Mouse (Mus musculus) spleen, postnatal 10 days (tissue): ENCODE measurements around the gene Rpl9.

Experiments used
- DNase-seq, 2 experiments: peaks; one replicate each; pipeline ENCODE4 v3.0.0; 2021 to 2022; ENCODE audit warnings: low spot score in 2 of 2

The Rpl9 gene

DNA sequence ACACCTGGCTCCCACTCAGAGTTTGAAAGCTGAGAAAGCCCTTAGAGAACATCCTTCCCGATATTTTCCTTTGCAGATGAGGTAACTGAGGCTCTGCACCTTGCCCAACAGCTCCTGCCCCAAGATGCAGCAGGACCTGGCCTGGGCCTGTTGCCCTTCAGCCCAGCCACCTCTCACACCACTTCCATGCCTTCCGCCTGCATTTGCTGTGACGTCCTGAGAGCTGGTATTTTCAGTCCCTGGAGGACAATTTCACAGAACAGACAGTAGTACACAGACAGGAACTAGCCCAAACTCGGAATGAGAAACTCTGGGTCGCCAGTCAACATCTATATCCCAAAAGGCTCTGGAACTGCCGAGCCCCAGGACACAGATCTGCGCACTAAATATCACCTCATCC is 16.5 kb downstream of the Rpl9 start:
- no peak for DNase-seq

DNA sequence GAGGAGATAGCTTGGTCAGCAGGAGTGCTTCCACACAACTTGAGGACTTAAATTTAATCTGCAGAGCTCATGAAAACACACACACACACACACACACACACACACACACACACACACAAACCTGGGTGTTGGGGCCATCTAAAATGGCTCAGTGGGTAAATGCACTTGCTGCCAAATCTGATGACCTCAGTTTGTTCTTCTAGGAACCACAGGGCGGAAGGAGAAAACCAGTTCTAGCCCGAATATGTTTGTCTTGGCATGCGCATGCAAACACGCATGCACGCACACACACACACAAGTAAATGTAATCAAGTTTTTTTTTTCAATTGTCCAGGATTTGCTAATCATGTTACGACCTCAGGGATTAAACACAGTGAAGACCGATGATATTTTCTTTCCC is 19.7 kb downstream of the Rpl9 start:
- no peak for DNase-seq

- no peak for DNase-seq
These were observed 23.4 kb downstream of the Rpl9 start for GRCm38 (mm10) chr5:65367837-65368236.

DNA sequence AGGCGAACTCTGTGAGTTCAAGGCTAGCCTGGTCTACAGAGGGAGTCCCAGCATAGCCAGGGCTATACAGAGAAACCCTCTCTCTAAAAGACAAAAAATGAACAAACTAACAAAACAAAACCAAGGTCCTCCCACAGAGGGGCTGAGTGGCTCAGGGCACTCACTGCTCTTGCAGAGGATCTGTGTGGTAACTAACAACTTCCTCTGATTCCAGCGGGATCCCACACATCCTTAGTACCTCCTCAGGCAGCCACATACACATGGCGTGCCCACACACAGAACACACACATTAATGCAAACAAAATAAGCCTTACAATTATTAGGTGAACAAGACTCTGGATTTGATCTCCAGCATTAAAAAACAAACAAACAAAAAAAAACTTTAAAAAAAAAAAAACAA is 33.5 kb downstream of the Rpl9 start:
- DNase-seq, result no peak

GRCm38 (mm10) chr5:65356851-65357250 is 34.4 kb downstream of the Rpl9 start:
- DNase-seq, result no peak

- peak in 1 of 2 experiments; percentile 22 for DNase-seq
These were observed 36.3 kb downstream of the Rpl9 start for GRCm38 (mm10) chr5:65354985-65355384.

GRCm38 (mm10) chr5:65354097-65354496 is 37.1 kb downstream of the Rpl9 start:
- DNase-seq, result no peak

DNA sequence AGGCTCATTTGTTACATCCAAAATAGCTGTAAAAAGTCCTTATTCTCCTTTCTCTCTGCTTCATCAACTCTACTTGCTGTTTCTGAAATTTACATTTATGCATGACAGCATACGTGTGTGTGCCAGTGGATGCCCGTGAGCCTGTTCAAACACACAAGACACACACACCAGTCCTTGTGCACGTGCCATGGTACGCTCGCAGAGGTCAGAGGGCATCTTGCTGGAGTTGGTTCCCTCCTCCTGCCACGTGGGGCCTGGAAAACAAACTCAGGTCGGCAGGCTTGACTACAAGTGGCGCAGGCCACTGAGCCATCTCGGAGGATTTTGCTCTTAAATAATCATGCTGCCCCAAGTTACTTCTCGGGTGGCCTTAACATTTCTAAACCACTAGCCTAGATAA is 40.7 kb downstream of the Rpl9 start:
- no peak for DNase-seq

DNA sequence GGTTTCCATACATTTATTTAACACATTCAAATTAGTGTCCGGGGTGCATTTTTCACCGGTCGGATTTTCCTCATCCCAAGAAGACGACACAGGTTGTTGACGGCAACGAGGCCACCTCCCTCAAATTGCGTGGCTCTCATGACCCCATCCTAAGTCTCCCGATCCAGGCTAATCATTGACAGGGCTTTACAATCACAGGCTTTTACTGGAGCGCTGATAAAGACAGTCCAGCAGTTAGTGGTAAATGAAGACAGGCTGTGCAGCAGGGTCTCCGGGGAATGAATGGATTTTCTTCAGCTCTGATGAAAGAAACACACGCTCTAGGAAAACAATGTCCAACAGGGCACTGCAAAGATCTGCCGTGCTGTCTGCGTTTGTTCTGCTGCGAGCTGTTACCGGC is 43.1 kb downstream of the Rpl9 start, which contains the start of gene Klb:
TSS of gene Klb (plus strand) at position 147 of the 400 bp plus-strand sequence.
- no peak for DNase-seq

DNA sequence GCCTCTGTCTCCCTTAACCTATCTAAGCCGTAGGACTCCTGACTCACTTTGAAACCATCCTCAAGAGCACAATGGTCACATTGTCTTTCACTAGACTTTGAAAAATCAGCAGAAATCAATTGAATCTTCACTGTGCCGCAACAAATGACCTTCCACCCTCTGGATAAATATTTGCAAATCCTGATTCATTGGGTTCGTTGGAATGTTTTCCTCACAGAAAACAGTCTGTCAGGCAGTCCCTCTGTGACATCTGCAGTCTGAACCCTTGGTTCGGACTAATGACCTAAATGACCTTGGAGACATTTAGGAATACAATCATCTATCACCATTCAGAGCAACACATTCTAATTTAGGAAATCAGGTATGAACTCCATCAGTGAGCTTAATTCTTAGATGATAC is 51.1 kb downstream of the Rpl9 start:
- no peak for DNase-seq

DNA sequence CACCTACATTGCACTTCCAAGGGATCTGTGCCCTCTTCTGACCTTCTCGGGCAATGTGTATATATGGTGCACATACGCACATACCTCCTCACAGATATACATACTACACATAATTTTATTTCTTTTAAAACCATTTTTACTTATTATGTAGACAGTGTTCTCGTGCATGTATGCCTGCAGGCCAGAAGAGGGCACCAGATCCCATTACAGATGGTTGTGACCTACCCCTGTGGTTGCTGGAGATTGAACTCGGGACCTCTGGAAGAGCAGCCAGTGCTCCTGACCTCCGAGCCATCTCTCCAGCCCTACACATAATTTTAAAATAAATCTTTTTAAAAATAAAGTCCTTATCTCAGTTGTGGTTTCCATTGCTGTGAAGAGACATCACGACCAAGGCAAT is 52.9 kb downstream of the Rpl9 start:
- peak in 1 of 2 experiments; percentile 25 for DNase-seq
